Mouse (Mus musculus) retina, embryonic 14.5 days (tissue): ENCODE results near the gene Elovl5.

Experiments
- DNase-seq: peaks from one replicate; pipeline ENCODE4 v3.0.0-alpha.2; 2015; ENCODE audit warnings: low spot score

The Elovl5 gene

GRCm38 (mm10) chr9:77917074-77917621, at the start of gene Elovl5:
TSS of gene Elovl5 (plus strand) at chr9:77917364.
- DNase-seq: peak; percentile 97

- no peak for DNase-seq
These were observed 25.7 kb upstream of the Elovl5 start for GRCm38 (mm10) chr9:77891501-77891900.

- DNase-seq: no peak
These were observed 18.6 kb upstream of the Elovl5 start for GRCm38 (mm10) chr9:77898551-77898950.

GRCm38 (mm10) chr9:77904133-77904532, 13.0 kb upstream of the Elovl5 start:
- DNase-seq: no peak

GRCm38 (mm10) chr9:77909572-77910269, 7.4 kb upstream of the Elovl5 start:
- peak; percentile 43 for DNase-seq

- peak; percentile 93 for DNase-seq
These were observed 6.6 kb upstream of the Elovl5 start for GRCm38 (mm10) chr9:77910270-77911240.

- no peak for DNase-seq
These were observed 5.5 kb upstream of the Elovl5 start for GRCm38 (mm10) chr9:77911508-77912229.

GRCm38 (mm10) chr9:77912246-77912645, 4.9 kb upstream of the Elovl5 start:
- no peak for DNase-seq

- no peak for DNase-seq
These were observed 2.5 kb upstream of the Elovl5 start for GRCm38 (mm10) chr9:77914616-77915015.

GRCm38 (mm10) chr9:77915791-77916190, 1.4 kb upstream of the Elovl5 start:
- no peak for DNase-seq

DNA sequence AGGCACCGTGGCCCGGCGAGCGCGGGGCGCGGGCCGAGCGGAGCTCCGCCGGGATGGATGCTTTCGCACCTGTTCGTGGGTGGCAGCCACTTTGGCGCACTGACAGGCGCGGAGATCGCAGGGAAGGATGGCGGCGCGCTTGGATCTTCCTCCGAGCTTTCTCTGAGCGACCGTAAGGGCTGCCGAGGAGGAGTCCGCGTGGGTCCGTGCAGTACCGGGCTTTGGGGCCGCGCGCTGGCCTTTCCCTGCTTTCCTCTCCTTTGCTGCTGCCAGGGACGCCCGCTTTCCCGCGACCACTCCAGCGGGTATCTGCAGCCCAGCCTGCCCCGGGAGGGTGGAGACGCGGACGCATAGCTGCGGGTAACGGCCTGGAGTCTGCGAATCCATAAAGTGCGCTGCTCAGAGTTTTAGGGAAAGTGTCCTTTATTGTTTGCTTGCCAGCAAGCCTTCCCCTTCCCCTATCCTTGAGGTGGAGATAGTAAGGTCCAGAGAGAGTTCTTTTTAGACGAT, 513 bp downstream of the Elovl5 start:
- DNase-seq: peak; percentile 51

GRCm38 (mm10) chr9:77918211-77918610, 1.0 kb downstream of the Elovl5 start:
- no peak for DNase-seq

DNA sequence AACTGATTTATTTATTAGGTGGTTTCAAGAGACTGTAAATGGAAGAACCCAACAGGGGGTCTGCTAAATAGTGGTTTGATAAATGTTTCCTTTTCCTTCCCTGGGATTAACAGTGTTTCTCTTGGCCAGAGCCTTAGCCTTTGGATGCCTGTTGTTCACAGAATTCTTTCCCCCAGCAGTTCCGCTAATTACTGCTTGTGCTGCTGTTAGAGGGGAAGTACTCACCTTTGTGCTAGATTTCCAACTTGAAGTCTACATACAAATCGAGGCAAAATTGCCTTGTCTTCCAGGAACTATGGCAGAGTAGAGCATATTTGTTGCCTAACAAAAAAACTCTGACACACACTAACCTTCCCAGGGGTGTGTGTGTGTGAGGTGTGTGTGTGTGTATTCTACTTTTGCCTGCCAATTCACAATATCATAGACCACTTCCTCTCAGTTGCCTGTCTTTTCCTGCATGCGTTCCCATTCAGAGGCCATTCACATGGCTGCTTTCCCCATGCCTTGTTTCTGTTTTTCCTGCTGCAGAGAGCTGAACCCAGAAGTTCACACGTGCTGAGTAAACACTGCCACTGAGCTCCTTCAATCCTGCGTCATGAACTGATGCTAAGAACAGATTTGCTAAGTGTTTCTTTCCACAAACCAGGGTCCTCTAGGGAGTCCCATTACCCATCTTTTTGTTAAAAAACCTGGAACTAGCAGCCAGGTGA, 2.0 kb downstream of the Elovl5 start:
- no peak for DNase-seq

DNA sequence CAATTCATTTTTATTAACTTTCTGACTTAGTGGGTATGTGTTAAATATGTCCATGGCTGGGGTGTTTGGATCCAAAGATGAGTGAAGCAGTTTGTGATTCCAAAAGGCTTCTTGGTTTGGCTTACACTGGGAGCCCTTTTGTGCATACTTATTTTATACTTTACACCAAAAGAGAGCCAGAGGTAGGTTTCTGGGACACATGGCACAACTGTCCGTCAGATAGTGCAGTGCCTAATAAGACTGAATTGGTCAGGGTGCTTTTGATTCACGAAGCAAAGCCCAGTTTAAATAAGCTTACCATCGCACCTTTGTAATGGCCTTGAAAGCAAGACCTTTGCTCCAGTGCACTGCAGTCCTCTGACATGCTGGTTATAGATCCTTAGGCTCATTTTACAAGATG, 3.3 kb downstream of the Elovl5 start:
- no peak for DNase-seq

DNA sequence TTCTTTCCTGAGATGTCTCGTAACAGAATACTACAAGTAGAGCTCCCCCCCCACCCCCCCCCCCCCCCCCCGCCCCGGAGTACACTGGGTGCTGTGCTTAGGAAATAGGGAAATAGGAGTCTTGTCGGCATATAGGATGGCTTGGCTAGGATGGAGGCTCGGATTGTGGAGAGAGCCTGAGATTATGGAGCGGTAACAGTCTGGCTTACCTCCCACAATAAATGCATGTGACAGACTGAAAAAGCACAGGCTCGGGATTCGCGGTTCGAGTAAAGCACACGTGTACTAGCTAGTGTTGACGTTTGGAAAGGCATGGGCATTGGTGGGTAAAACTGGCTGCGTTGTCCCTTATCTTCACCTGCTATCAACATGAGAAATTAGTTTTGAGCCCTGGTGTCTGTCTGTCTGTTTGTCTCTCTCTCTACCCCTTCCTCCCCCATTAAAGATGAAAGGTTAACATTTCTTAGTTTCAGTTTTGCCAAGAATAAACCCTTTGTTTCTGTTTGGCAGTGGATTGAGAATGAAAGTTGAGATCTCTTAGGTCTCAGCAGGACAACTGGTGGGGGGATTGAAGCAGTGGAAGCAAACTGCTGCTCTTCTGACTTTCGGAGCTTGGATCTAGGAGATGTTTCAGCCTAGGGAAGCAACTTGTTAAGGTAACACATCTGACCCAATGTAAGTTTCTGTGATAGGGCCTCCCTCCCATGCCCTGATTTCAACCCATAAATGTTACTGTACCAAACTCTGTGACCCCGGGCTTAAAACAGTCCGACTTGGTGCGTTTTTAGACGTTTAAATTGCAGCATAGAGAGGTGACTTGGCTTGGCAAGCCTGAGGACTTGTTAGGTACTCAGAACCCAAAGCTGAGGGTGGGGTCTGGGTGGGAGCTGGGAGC, 4.4 kb downstream of the Elovl5 start:
- no peak for DNase-seq

DNA sequence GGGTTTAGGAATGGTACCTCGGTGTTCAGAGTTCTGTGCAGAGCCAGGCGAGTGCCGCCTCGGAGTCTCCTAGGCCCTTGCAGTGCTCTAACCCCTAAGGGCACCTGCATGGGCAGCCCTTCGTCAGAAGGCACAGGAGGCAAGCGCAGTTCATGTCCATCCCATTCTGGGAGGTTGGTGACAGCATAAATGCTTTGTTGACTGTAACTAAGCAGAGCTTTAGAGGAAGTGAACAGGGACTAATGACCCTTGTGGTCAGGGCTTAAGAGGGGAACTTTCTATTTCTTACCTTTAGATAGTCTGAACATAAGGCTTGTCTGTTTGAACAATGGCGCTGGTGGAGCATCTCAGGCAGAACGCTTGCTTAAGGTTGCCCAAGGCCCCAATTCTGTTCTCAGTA, 6.6 kb downstream of the Elovl5 start:
- DNase-seq: no peak

DNA sequence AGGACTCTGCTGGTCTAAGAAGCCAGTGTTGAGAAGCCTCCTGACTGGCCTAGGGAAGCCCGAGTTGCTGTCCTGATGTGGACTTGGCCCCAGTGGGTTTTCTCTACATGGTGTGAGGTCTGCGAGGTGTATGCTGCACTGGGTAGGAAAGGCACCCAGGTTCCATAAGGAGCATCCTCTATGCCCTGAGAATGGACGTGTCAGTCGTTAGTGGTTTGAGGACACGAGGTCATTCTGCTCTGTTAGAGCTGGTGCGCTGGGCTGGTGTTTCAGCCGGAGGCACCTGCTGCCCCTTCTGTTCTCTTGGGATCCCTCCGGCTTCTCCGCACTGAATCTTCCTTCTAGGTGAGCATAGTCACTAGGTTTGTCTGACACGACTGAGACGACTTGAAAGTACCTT, 7.0 kb downstream of the Elovl5 start:
- DNase-seq: no peak

DNA sequence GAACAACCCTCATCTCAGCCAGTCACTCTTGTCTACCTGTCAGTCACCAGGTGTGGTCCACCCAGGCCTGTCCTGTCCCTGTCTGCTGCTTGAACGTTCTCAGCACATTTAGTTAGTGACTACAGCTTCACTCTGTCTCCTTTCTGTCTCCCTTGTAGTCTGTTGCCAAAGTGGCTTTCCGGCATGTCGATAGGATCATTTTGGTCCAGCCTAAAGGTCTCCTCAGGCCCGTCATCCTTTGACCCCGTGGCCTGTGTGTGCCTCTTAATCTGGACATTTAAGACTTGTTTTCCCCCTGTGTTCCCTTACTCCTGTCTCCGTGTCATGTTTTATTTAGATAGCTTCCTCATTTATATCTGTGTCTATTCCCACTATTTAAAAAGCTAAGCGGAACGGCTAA, 9.0 kb downstream of the Elovl5 start:
- DNase-seq: no peak

- no peak for DNase-seq
These were observed 9.7 kb downstream of the Elovl5 start for GRCm38 (mm10) chr9:77926911-77927310.

- DNase-seq: no peak
These were observed 10.3 kb downstream of the Elovl5 start for GRCm38 (mm10) chr9:77927431-77927830.
